Mouse (Mus musculus) CH12.LX (cell line): ENCODE results near the gene Hist1h3b. TPM values are rescaled to one million over a fixed set of nuclear protein-coding genes. Genes with fewer than 3 reads are reported as not detected.

Experiments used
- DNase-seq: peaks from one replicate; pipeline ENCODE4 v3.0.0-alpha.2; 2013; ENCODE audit errors: extremely low read depth
- H3K27ac ChIP-seq: 2 replicates; pipeline ENCODE4 v1.5.1; 2012; ENCODE audit warnings: low read depth, mild to moderate bottlenecking, control low read depth, moderate library complexity; ENCODE audit not compliant: insufficient read depth
- H3K27me3 ChIP-seq: replicated peaks from 2 replicates; pipeline ENCODE3; 2012; ENCODE audit warnings: inconsistent platforms
- H3K36me3 ChIP-seq, 2 experiments: replicated peaks in 1 of 2; 2 replicates each; pipeline versions ENCODE3 to v1.6.1; 2012; ENCODE audit warnings: inconsistent platforms in 1 of 2, low read length in 1 of 2, mild to moderate bottlenecking in 1 of 2, mixed read lengths in 1 of 2, moderate library complexity in 1 of 2; ENCODE audit not compliant: control insufficient read depth in 1 of 2, insufficient read depth in 1 of 2
- H3K4me1 ChIP-seq, 2 experiments: 2 replicates each; pipeline ENCODE4 v1.6.1; 2012; ENCODE audit warnings: inconsistent platforms in 1 of 2, moderate library complexity in 1 of 2; ENCODE audit not compliant: insufficient read depth in 2 of 2, control insufficient read depth in 1 of 2
- H3K4me2 ChIP-seq: 2 replicates; pipeline ENCODE4 v1.6.1; 2012; ENCODE audit warnings: low read depth, mild to moderate bottlenecking, control low read depth; ENCODE audit not compliant: poor library complexity, insufficient read depth, severe bottlenecking
- H3K4me3 ChIP-seq, 3 experiments: fragments of 150-350 bp in 1 of 3; sonication (generic) in 1 of 3; replicated peaks in 1 of 3; 2 replicates each; pipeline versions ENCODE3 to v1.5.1; 2011 to 2012; ENCODE audit warnings: low read depth in 2 of 3, low read length in 2 of 3, mild to moderate bottlenecking in 2 of 3, moderate library complexity in 2 of 3, control low read depth in 1 of 3, improper control_type of control experiment in 1 of 3, inconsistent platforms in 1 of 3, mixed read lengths in 1 of 3; ENCODE audit not compliant: poor library complexity in 1 of 3
- H3K79me2 ChIP-seq: replicated peaks from 2 replicates; pipeline ENCODE4 v1.6.1; 2012; ENCODE audit warnings: mild to moderate bottlenecking, moderate library complexity; ENCODE audit not compliant: control insufficient read depth, poor library complexity, insufficient read depth, severe bottlenecking; ENCODE audit errors: extremely low read depth
- H3K9ac ChIP-seq: 2 replicates; pipeline ENCODE4 v1.6.1; 2012; ENCODE audit warnings: low read depth, mild to moderate bottlenecking, control low read depth, moderate library complexity; ENCODE audit not compliant: insufficient read depth
- H3K9me3 ChIP-seq: replicated peaks from 2 replicates; pipeline ENCODE3; 2012; ENCODE audit warnings: low read length, inconsistent platforms, mixed read lengths
- BHLHE40 ChIP-seq: IDR thresholded peaks from 2 replicates; pipeline ENCODE4 v1.6.1; 2011; ENCODE audit warnings: mild to moderate bottlenecking, low read depth, low read length, improper control_type of control experiment
- GABPA ChIP-seq: IDR thresholded peaks from 2 replicates; pipeline ENCODE4 v1.6.1; 2012; ENCODE audit warnings: low read depth, low read length, improper control_type of control experiment, inconsistent platforms; ENCODE audit not compliant: insufficient replicate concordance
- HCFC1 ChIP-seq: IDR thresholded peaks from 2 replicates; pipeline ENCODE4 v1.6.1; 2012; ENCODE audit warnings: low read depth, mild to moderate bottlenecking, inconsistent platforms, low read length, improper control_type of control experiment
- MAZ ChIP-seq: IDR thresholded peaks from 2 replicates; pipeline ENCODE4 v1.6.1; 2012; ENCODE audit warnings: low read depth, mild to moderate bottlenecking, inconsistent platforms, low read length, improper control_type of control experiment, moderate library complexity
- MXI1 ChIP-seq: IDR thresholded peaks from 2 replicates; pipeline ENCODE4 v1.6.1; 2011; ENCODE audit warnings: mild to moderate bottlenecking, low read depth, low read length, improper control_type of control experiment
- MYC ChIP-seq: IDR thresholded peaks from 2 replicates; pipeline ENCODE4 v1.6.1; 2011; ENCODE audit warnings: low read depth, mild to moderate bottlenecking, improper control_type of control experiment, low read length
- NRF1 ChIP-seq: IDR thresholded peaks from 2 replicates; pipeline ENCODE4 v1.6.1; 2014; ENCODE audit warnings: low read depth, mild to moderate bottlenecking, inconsistent platforms, low read length, improper control_type of control experiment, moderate library complexity
- PAX5 ChIP-seq: IDR thresholded peaks from 2 replicates; pipeline ENCODE4 v1.6.1; 2012; ENCODE audit warnings: low read length, inconsistent platforms, mixed read lengths
- RAD21 ChIP-seq: IDR thresholded peaks from 2 replicates; pipeline ENCODE4 v1.6.1; 2011; ENCODE audit warnings: low read depth, mild to moderate bottlenecking, low read length, improper control_type of control experiment, moderate library complexity
- SIN3A ChIP-seq: IDR thresholded peaks from 2 replicates; pipeline ENCODE4 v1.6.1; 2012; ENCODE audit warnings: low read length, improper control_type of control experiment, inconsistent platforms
- TBP ChIP-seq: conservative IDR thresholded peaks from 2 replicates; pipeline ENCODE4 v1.6.1; 2011; ENCODE audit warnings: low read depth, low read length, improper control_type of control experiment
- TCF12 ChIP-seq: IDR thresholded peaks from 2 replicates; pipeline ENCODE4 v1.6.1; 2014; ENCODE audit warnings: low read depth, mild to moderate bottlenecking, inconsistent platforms, low read length, improper control_type of control experiment
- ZKSCAN1 ChIP-seq: IDR thresholded peaks from 2 replicates; pipeline ENCODE4 v1.6.1; 2012; ENCODE audit warnings: low read depth, inconsistent platforms, low read length, improper control_type of control experiment, borderline replicate concordance
- ZMIZ1 ChIP-seq: IDR thresholded peaks from 2 replicates; pipeline ENCODE4 v1.6.1; 2012; ENCODE audit warnings: low read depth, mild to moderate bottlenecking, inconsistent platforms, low read length, improper control_type of control experiment
- dilution Hi-C: fragments of 300-500 bp; cut with MboI; formaldehyde crosslinking; loops from 2 replicates; pipeline ENCODE4 v1.14.3; 2020; ENCODE audit warnings: low sequenced_read_pairs; ENCODE audit not compliant: extremely low pct_unique_long_range_greater_than_20kb, extremely low pct_ligation_motif_present
- in situ Hi-C: fragments of 300-500 bp; cut with MboI; formaldehyde crosslinking; loops from 3 replicates; pipeline ENCODE4 v1.14.3; 2019; ENCODE audit warnings: low sequenced_read_pairs, low pct_ligation_motif_present, low pct_unique_long_range_greater_than_20kb, mixed read lengths
- polyA plus RNA-seq: library from polyadenylated mRNA; unstranded; fragments of >175 nt; gene quantifications from 2 replicates; pipeline ENCODE4 v1.2.1, GENCODE M21; 2012; ENCODE audit warnings: low read depth; ENCODE audit not compliant: insufficient read length
- total RNA-seq, 2 experiments: library from RNA; depleted of rRNA; stranded (reverse); fragments of 300-350 nt in 1 of 2; fragments of >200 nt in 1 of 2; gene quantifications; 2 replicates each; pipeline ENCODE4 v1.2.3; 2012 to 2014

Gene Hist1h3b
- total and polyA plus RNA-seq, 3 experiments = 5.5 to 2,096 (median 44.0) TPM

- no peaks in the 10 kb centered on the region for H3K36me3 ChIP-seq
- H3K4me2 ChIP-seq = no peak overlapping the region; the same call in 1 of the 2 replicates
- no peak overlapping the region for H3K27ac ChIP-seq
- H3K79me2 ChIP-seq = no peaks in the 10 kb centered on the region
- DNase-seq = peak; percentile 35
- H3K4me1 ChIP-seq = peaks cover 5 to 15% of the 10 kb centered on the region in 2 experiments; a peak in 3 of 4 replicates
- in situ Hi-C loops = no loop called here
- no peaks in the 10 kb centered on the region for H3K9me3 ChIP-seq
- H3K4me3 ChIP-seq = no peak overlapping the region
- TF ChIP-seq NRF1 = no peak
- no peak for TF ChIP-seq RAD21
- no peak for TF ChIP-seq MYC
- TF ChIP-seq HCFC1 = no peak
- no peak for TF ChIP-seq TBP
- TF ChIP-seq MXI1 = no peak
- TF ChIP-seq ZMIZ1 = no peak
- no peak for TF ChIP-seq SIN3A
- TF ChIP-seq TCF12 = no peak
- no peak for TF ChIP-seq GABPA
- TF ChIP-seq PAX5 = no peak
- no peak for TF ChIP-seq ZKSCAN1
- no peak for TF ChIP-seq MAZ
- TF ChIP-seq BHLHE40 = no peak
- TF ChIP-seq, all 38 proteins: peak for 0
- dilution Hi-C loops = no loop called here
- Histone ChIP-seq H3K27me3 (no peaks in the 10 kb centered on the region), H3K9ac (no peak overlapping the region)
Observed at GRCm38 (mm10) chr13:23799405-23799804, 47.3 kb downstream of the Hist1h3b start.

Other genes starting within 250 kb of the Hist1h3b start
Only the 20 nearest of the 37 such genes appear.
- 268 and 282 TPM in 2 replicates for gene Hist1h2be, start 131.1 kb upstream of the Hist1h3b start, total RNA-seq (2012; rRNA removed)
- 3.4 and 4.7 TPM in 2 replicates for gene Hist1h2be, start 131.1 kb upstream of the Hist1h3b start, total RNA-seq (2014; rRNA removed)
- gene Hist1h2be, start 131.1 kb upstream of the Hist1h3b start, polyA plus RNA-seq = 0.57 and 0.70 TPM in 2 replicates
- gene Hist1h1e, start 129.7 kb upstream of the Hist1h3b start, total RNA-seq (2012; rRNA removed) = 486 and 504 TPM in 2 replicates
- 12.2 and 18.3 TPM in 2 replicates for gene Hist1h1e, start 129.7 kb upstream of the Hist1h3b start, total RNA-seq (2014; rRNA removed)
- gene Hist1h1e, start 129.7 kb upstream of the Hist1h3b start, polyA plus RNA-seq = 1.5 and 1.9 TPM in 2 replicates
- 114 and 122 TPM in 2 replicates for gene Hist1h2ac, start 68.3 kb upstream of the Hist1h3b start, total RNA-seq (2012; rRNA removed)
- 0.96 and 0.97 TPM in 2 replicates for gene Hist1h2ac, start 68.3 kb upstream of the Hist1h3b start, total RNA-seq (2014; rRNA removed)
- 0.14 TPM in 1 of 2 replicates, not detected in the other for gene Hist1h2ac, start 68.3 kb upstream of the Hist1h3b start, polyA plus RNA-seq
- 436 and 456 TPM in 2 replicates for gene Hist1h2bc, start 68.1 kb upstream of the Hist1h3b start, total RNA-seq (2012; rRNA removed)
- gene Hist1h2bc, start 68.1 kb upstream of the Hist1h3b start, total RNA-seq (2014; rRNA removed) = 16.1 and 17.4 TPM in 2 replicates
- 1.1 and 2.2 TPM in 2 replicates for gene Hist1h2bc, start 68.1 kb upstream of the Hist1h3b start, polyA plus RNA-seq
- 0.38 and 0.76 TPM in 2 replicates for gene Hist1h1t, start 56.5 kb upstream of the Hist1h3b start, total RNA-seq (2012; rRNA removed)
- gene Hist1h1t, start 56.5 kb upstream of the Hist1h3b start, total RNA-seq (2014; rRNA removed) = not detected in 2 replicates
- not detected in 2 replicates for gene Hist1h1t, start 56.5 kb upstream of the Hist1h3b start, polyA plus RNA-seq
- 1,176 and 1,374 TPM in 2 replicates for gene Hist1h4c, start 53.8 kb upstream of the Hist1h3b start, total RNA-seq (2012; rRNA removed)
- gene Hist1h4c, start 53.8 kb upstream of the Hist1h3b start, total RNA-seq (2014; rRNA removed) = 3.9 and 6.9 TPM in 2 replicates
- gene Hist1h4c, start 53.8 kb upstream of the Hist1h3b start, polyA plus RNA-seq = 0.76 and 1.2 TPM in 2 replicates
- gene Hfe, start 41.4 kb upstream of the Hist1h3b start, total RNA-seq (2012; rRNA removed) = 0.08 and 0.50 TPM in 2 replicates
- 0.16 and 0.39 TPM in 2 replicates for gene Hfe, start 41.4 kb upstream of the Hist1h3b start, total RNA-seq (2014; rRNA removed)
- gene Hfe, start 41.4 kb upstream of the Hist1h3b start, polyA plus RNA-seq = 0.67 and 1.0 TPM in 2 replicates
- gene Hist1h1c, start 13.5 kb upstream of the Hist1h3b start, total RNA-seq (2012; rRNA removed) = 568 and 597 TPM in 2 replicates
- gene Hist1h1c, start 13.5 kb upstream of the Hist1h3b start, total RNA-seq (2014; rRNA removed) = 22.8 and 26.1 TPM in 2 replicates
- 12.5 and 13.2 TPM in 2 replicates for gene Hist1h1c, start 13.5 kb upstream of the Hist1h3b start, polyA plus RNA-seq
- gene Hist1h3c, start 6.7 kb upstream of the Hist1h3b start, total RNA-seq (2012; rRNA removed) = 1,821 and 1,847 TPM in 2 replicates
- 57.5 and 73.1 TPM in 2 replicates for gene Hist1h3c, start 6.7 kb upstream of the Hist1h3b start, total RNA-seq (2014; rRNA removed)
- gene Hist1h3c, start 6.7 kb upstream of the Hist1h3b start, polyA plus RNA-seq = 5.5 and 7.3 TPM in 2 replicates
- gene Hist1h2bb, start 5.5 kb upstream of the Hist1h3b start, total RNA-seq (2012; rRNA removed) = 2,544 and 2,852 TPM in 2 replicates
- 34.5 and 54.6 TPM in 2 replicates for gene Hist1h2bb, start 5.5 kb upstream of the Hist1h3b start, total RNA-seq (2014; rRNA removed)
- gene Hist1h2bb, start 5.5 kb upstream of the Hist1h3b start, polyA plus RNA-seq = 0.53 and 1.3 TPM in 2 replicates
- 1,936 and 2,243 TPM in 2 replicates for gene Hist1h2ab, start 1.1 kb upstream of the Hist1h3b start, total RNA-seq (2012; rRNA removed)
- 24.9 and 32.6 TPM in 2 replicates for gene Hist1h2ab, start 1.1 kb upstream of the Hist1h3b start, total RNA-seq (2014; rRNA removed)
- gene Hist1h2ab, start 1.1 kb upstream of the Hist1h3b start, polyA plus RNA-seq = 2.9 TPM in 2 replicates
- 2,309 and 2,552 TPM in 2 replicates for gene Hist1h4b, start 4.7 kb downstream of the Hist1h3b start, total RNA-seq (2012; rRNA removed)
- 14.3 and 24.8 TPM in 2 replicates for gene Hist1h4b, start 4.7 kb downstream of the Hist1h3b start, total RNA-seq (2014; rRNA removed)
- gene Hist1h4b, start 4.7 kb downstream of the Hist1h3b start, polyA plus RNA-seq = 3.5 and 11.8 TPM in 2 replicates
- gene Hist1h4a, start 9.0 kb downstream of the Hist1h3b start, total RNA-seq (2012; rRNA removed) = 1,167 and 1,215 TPM in 2 replicates
- gene Hist1h4a, start 9.0 kb downstream of the Hist1h3b start, total RNA-seq (2014; rRNA removed) = 14.2 and 18.4 TPM in 2 replicates
- gene Hist1h4a, start 9.0 kb downstream of the Hist1h3b start, polyA plus RNA-seq = 3.3 and 4.4 TPM in 2 replicates
- 1,392 and 1,471 TPM in 2 replicates for gene Hist1h3a, start 10.1 kb downstream of the Hist1h3b start, total RNA-seq (2012; rRNA removed)
- gene Hist1h3a, start 10.1 kb downstream of the Hist1h3b start, total RNA-seq (2014; rRNA removed) = 60.5 and 78.5 TPM in 2 replicates
- gene Hist1h3a, start 10.1 kb downstream of the Hist1h3b start, polyA plus RNA-seq = 3.2 and 3.9 TPM in 2 replicates
- 1,163 and 1,722 TPM in 2 replicates for gene Hist1h1a, start 11.4 kb downstream of the Hist1h3b start, total RNA-seq (2012; rRNA removed)
- 22.2 and 30.9 TPM in 2 replicates for gene Hist1h1a, start 11.4 kb downstream of the Hist1h3b start, total RNA-seq (2014; rRNA removed)
- 1.7 and 2.4 TPM in 2 replicates for gene Hist1h1a, start 11.4 kb downstream of the Hist1h3b start, polyA plus RNA-seq
- gene Trim38, start 17.6 kb downstream of the Hist1h3b start, total RNA-seq (2012; rRNA removed) = not detected in 2 replicates
- not detected in 2 replicates for gene Trim38, start 17.6 kb downstream of the Hist1h3b start, total RNA-seq (2014; rRNA removed)
- gene Trim38, start 17.6 kb downstream of the Hist1h3b start, polyA plus RNA-seq = 0.11 TPM in 1 of 2 replicates, not detected in the other
- gene Slc17a2, start 54.7 kb downstream of the Hist1h3b start, total RNA-seq (2012; rRNA removed) = 0.04 TPM in 1 of 2 replicates, not detected in the other
- gene Slc17a2, start 54.7 kb downstream of the Hist1h3b start, total RNA-seq (2014; rRNA removed) = not detected in 2 replicates
- not detected in 2 replicates for gene Slc17a2, start 54.7 kb downstream of the Hist1h3b start, polyA plus RNA-seq
- not detected in 2 replicates for gene Slc17a3, start 87.2 kb downstream of the Hist1h3b start, total RNA-seq (2012; rRNA removed)
- gene Slc17a3, start 87.2 kb downstream of the Hist1h3b start, total RNA-seq (2014; rRNA removed) = not detected in 2 replicates
- gene Slc17a3, start 87.2 kb downstream of the Hist1h3b start, polyA plus RNA-seq = not detected in 2 replicates
- not detected in 2 replicates for gene Slc17a1, start 115.5 kb downstream of the Hist1h3b start, total RNA-seq (2012; rRNA removed)
- not detected in 2 replicates for gene Slc17a1, start 115.5 kb downstream of the Hist1h3b start, total RNA-seq (2014; rRNA removed)
- gene Slc17a1, start 115.5 kb downstream of the Hist1h3b start, polyA plus RNA-seq = not detected in 2 replicates
- gene Slc17a4, start 162.7 kb downstream of the Hist1h3b start, total RNA-seq (2012; rRNA removed) = 0.08 TPM in 1 of 2 replicates, not detected in the other
- 0.23 and 0.35 TPM in 2 replicates for gene Slc17a4, start 162.7 kb downstream of the Hist1h3b start, total RNA-seq (2014; rRNA removed)
- gene Slc17a4, start 162.7 kb downstream of the Hist1h3b start, polyA plus RNA-seq = 0.26 and 0.37 TPM in 2 replicates